Mouse (Mus musculus): ENCODE data around the gene Dand5.

The Dand5 gene

GRCm38 (mm10) chr8:84822723-84823122, at the start of gene Dand5:
Dand5 (minus strand) TSS chr8:84822823.
- in situ Hi-C loops (cut with MboI, MseI), result no loop called here

- in situ Hi-C loops (cut with MboI, MseI), result loop anchor here (5.0 kb wide), 1 partner anchor 36 kb away; the partner anchor contains the start of gene Dnase2a
Measured at GRCm38 (mm10) chr8:84871376-84872308, 49.0 kb upstream of the Dand5 start, which contains the start of gene Syce2. Syce2 (plus strand) TSS chr8:84872111.

GRCm38 (mm10) chr8:84856864-84857441, 34.3 kb upstream of the Dand5 start, which contains the start of gene Farsa:
Farsa (plus strand) TSS chr8:84856989.
- in situ Hi-C loops (cut with MboI, MseI), result no loop called here

- in situ Hi-C loops (cut with MboI, MseI), result no loop called here
Measured at GRCm38 (mm10) chr8:84856434-84856833, 33.8 kb upstream of the Dand5 start.

- in situ Hi-C loops (cut with MboI, MseI), result no loop called here
Measured at GRCm38 (mm10) chr8:84847684-84848435, 25.2 kb upstream of the Dand5 start.

GRCm38 (mm10) chr8:84846722-84847572, 24.3 kb upstream of the Dand5 start, which contains the start of gene Calr:
Calr (minus strand) TSS chr8:84846934.
- in situ Hi-C loops (cut with MboI, MseI), result no loop called here

GRCm38 (mm10) chr8:84846094-84846721, 23.6 kb upstream of the Dand5 start:
- in situ Hi-C loops (cut with MboI, MseI), result no loop called here

- in situ Hi-C loops (cut with MboI, MseI), result no loop called here
Measured at GRCm38 (mm10) chr8:84845355-84846093, 22.9 kb upstream of the Dand5 start.

- in situ Hi-C loops (cut with MboI, MseI), result no loop called here
Measured at GRCm38 (mm10) chr8:84844397-84845070, 21.9 kb upstream of the Dand5 start.

- in situ Hi-C loops (cut with MboI, MseI), result no loop called here
Measured at GRCm38 (mm10) chr8:84841514-84841913, 18.9 kb upstream of the Dand5 start.

GRCm38 (mm10) chr8:84840248-84840999, 17.8 kb upstream of the Dand5 start, which contains the start of gene Rad23a:
Rad23a (minus strand) TSS chr8:84840665.
- in situ Hi-C loops (cut with MboI, MseI), result no loop called here

GRCm38 (mm10) chr8:84839875-84840247, 17.2 kb upstream of the Dand5 start:
- in situ Hi-C loops (cut with MboI, MseI), result no loop called here

- in situ Hi-C loops (cut with MboI, MseI), result no loop called here
Measured at GRCm38 (mm10) chr8:84839411-84839810, 16.8 kb upstream of the Dand5 start.

- in situ Hi-C loops (cut with MboI, MseI), result no loop called here
Measured at GRCm38 (mm10) chr8:84838513-84838912, 15.9 kb upstream of the Dand5 start.

- in situ Hi-C loops (cut with MboI, MseI), result no loop called here
Measured at GRCm38 (mm10) chr8:84837912-84838470, 15.4 kb upstream of the Dand5 start.

GRCm38 (mm10) chr8:84837149-84837911, 14.7 kb upstream of the Dand5 start:
- in situ Hi-C loops (cut with MboI, MseI), result no loop called here

All from T-helper 1 cell (primary cell).